Mouse (Mus musculus) spleen, adult 2 months (tissue): ENCODE data around the gene Lhfpl2.

Source experiments
- CTCF ChIP-seq: fragments of 200-500 bp; IDR thresholded peaks from 2 replicates; pipeline ENCODE4 v1.5.1; 2011; ENCODE audit warnings: mild to moderate bottlenecking, inconsistent platforms; ENCODE audit not compliant: insufficient read depth, insufficient read length, insufficient replicate concordance; ENCODE audit errors: extremely low read depth
- POLR2A ChIP-seq: fragments of 200-500 bp; IDR thresholded peaks from 2 replicates; pipeline ENCODE4 v1.6.1; 2011; ENCODE audit warnings: low read depth, low read length, inconsistent platforms

DNA sequence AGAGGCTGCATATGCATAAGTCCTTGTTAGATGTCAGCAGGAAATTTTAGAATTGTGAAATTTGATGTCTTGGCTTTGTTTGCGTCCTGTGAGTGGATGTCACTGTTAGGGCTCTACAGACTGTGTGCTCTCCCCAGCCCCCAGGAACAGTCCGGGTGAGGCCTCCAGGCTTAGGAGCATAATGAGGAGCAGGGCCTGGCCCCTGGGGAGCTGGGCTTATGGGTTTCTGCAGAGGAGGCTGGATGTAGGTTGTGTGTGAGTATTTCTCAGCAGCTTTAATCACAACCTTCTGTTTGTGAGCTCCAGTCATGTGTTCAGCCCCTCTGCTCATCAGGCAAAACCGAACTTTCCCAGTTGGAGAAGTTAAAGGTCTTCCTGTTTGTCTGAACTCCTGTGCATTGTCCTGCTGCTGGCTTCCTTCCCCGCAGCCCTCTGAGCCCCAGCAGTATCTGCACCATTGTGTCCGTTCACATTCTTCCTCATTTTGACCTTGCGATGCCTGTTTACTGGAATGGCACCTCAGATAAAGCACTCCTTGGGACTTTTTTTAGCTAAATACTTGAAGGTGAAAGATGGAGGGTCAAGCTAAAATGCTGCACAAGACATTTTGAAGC is 101.4 kb downstream of the Lhfpl2 start:
- TF ChIP-seq CTCF: no peak
- no peak for TF ChIP-seq POLR2A
